Mouse (Mus musculus) left cerebral cortex, adult 2 months (tissue): Measurements from ENCODE around the gene Cdc42se1. TPM values are rescaled to one million over a fixed set of nuclear protein-coding genes. Genes with fewer than 3 reads are reported as not detected.
A peak's percentile ranks its signal among the peaks of the same experiment; 100 is the strongest.

ENCODE experiments used
- DNase-seq, 2 experiments: peaks; one replicate each; pipeline ENCODE4 v3.0.0; 2021 to 2022; ENCODE audit warnings: low spot score in 2 of 2, mixed read lengths in 1 of 2; ENCODE audit errors: extremely low spot score in 1 of 2
- H3K27ac ChIP-seq: fragments of 200-600 bp; 2 replicates; pipeline ENCODE4 v1.8.1; 2022
- H3K4me3 ChIP-seq: fragments of 200-600 bp; 2 replicates; pipeline ENCODE4 v1.8.1; 2022
- CTCF ChIP-seq: fragments of 200-600 bp; IDR thresholded peaks from 2 replicates; pipeline ENCODE4 v1.8.1; 2022; ENCODE audit warnings: antibody characterized with exemption, mild to moderate bottlenecking, moderate library complexity
- intact Hi-C: fragments of 180-260 bp; cut with DNase I; formaldehyde crosslinking; loops from one replicate; pipeline ENCODE4 v1.15.1; 2025
- long read RNA-seq, 2 experiments: library from polyadenylated mRNA; stranded (forward); transcript quantifications; one replicate each; pipeline ENCODE4 v2.0.0; 2021; ENCODE audit warnings: borderline mapping rate in 2 of 2
- total RNA-seq, 2 experiments: library from RNA; stranded (reverse); gene quantifications; 2 replicates each; pipeline ENCODE4 v1.2.3; 2021

The Cdc42se1 gene
- 10 to 100 TPM; 67.5 to 70.3 TPM for total RNA-seq
- long read RNA-seq, experiment 1, transcript Cdc42se1-201 (5 exons, 2,805 nt), result major isoform, 57 of 68 reads
- long read RNA-seq, experiment 1, partial matches to known transcripts, result 6 of 68 reads
- long read RNA-seq, experiment 1, other reads (novel, unspliced or antisense), result 5 of 68 reads
- long read RNA-seq, experiment 2, transcript Cdc42se1-201 (5 exons, 2,805 nt), result major isoform, 53 of 64 reads
- long read RNA-seq, experiment 2, partial matches to known transcripts, result 5 of 64 reads
- long read RNA-seq, experiment 2, other reads (novel, unspliced or antisense), result 5 of 64 reads

- intact Hi-C loops, result loop anchor here (1.0 to 5.0 kb wide), 3 partner anchors 11 to 204 kb away; partner anchors contain the start of genes Arnt and Gabpb2
- DNase-seq, result peak; percentile 88 to 89
- no peak for TF ChIP-seq CTCF
- Histone ChIP-seq H3K27ac (peak within 1 kb of the TSS; percentile 99), H3K4me3 (peak within 1 kb of the TSS; percentile 65)
Measured at GRCm38 (mm10) chr3:95228148-95228893, at the start of gene Cdc42se1. Gene Cdc42se1, plus strand, starts transcription at chr3:95228732.

GRCm38 (mm10) chr3:95178948-95179347, 49.6 kb upstream of the Cdc42se1 start:
- Histone ChIP-seq H3K27ac (no peak overlapping the region), H3K4me3 (no peak overlapping the region)
- no peak for TF ChIP-seq CTCF
- intact Hi-C loops, result no loop called here
- DNase-seq, result no peak

DNA sequence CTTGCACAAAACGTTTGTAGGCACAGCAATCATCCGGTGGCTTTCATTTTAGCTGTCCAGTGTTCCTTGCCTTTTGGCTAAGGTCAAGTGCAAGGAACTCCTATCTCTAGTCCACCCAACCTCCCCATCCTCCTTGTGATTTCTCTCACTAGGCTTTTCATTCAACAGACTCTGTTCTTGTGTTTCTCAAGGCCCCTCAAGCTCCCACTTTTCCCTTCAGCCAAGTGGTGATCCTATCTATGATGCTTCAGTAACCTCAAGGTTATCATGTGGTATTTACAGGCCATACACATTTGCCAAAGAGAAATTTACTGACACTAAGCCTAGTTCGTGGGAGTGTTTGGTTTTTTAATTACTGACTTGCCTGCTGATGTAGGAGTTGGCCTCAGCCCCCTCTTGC, 48.6 kb upstream of the Cdc42se1 start:
- intact Hi-C loops, result no loop called here
- Histone ChIP-seq H3K4me3 (no peak overlapping the region), H3K27ac (no peak overlapping the region)
- no peak for TF ChIP-seq CTCF
- no peak for DNase-seq

- no peak overlapping the region for H3K27ac ChIP-seq
- DNase-seq, result no peak
- no peak for TF ChIP-seq CTCF
- intact Hi-C loops, result loop anchor here (2.0 kb wide), 1 partner anchor 19 kb away; no protein-coding TSS in a partner anchor
- H3K4me3 ChIP-seq, result no peak overlapping the region
Measured at GRCm38 (mm10) chr3:95181841-95182240, 46.7 kb upstream of the Cdc42se1 start.

GRCm38 (mm10) chr3:95184796-95185577, 43.5 kb upstream of the Cdc42se1 start:
- H3K27ac ChIP-seq, result no peak overlapping the region
- intact Hi-C loops, result no loop called here
- no peak for DNase-seq
- TF ChIP-seq CTCF, result no peak
- no peak overlapping the region for H3K4me3 ChIP-seq

- no peak overlapping the region for H3K27ac ChIP-seq
- intact Hi-C loops, result no loop called here
- no peak for DNase-seq
- H3K4me3 ChIP-seq, result no peak overlapping the region
- no peak for TF ChIP-seq CTCF
Measured at GRCm38 (mm10) chr3:95186100-95186499, 42.4 kb upstream of the Cdc42se1 start.

DNA sequence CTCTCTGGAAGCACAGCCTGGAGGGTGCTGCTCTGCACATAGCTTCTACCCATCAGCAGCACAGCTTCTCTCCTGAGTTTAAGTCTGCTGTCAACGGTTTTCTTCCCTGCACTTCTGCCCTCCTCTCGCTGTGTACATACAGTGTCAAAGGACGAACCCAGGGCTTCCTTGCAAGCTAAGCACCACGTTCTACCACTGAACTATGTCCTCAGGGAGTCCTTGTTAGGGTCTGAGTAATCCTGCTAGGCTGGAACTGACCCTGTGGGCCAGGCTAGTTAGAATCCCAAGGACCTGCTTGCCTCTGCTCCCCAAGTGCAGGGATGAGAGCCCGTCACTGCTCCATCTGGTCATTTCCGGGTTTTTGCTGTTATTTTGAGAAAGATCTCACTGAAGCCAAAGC, 41.6 kb upstream of the Cdc42se1 start:
- TF ChIP-seq CTCF, result no peak
- intact Hi-C loops, result no loop called here
- H3K27ac ChIP-seq, result no peak overlapping the region
- no peak for DNase-seq
- no peak overlapping the region for H3K4me3 ChIP-seq

DNA sequence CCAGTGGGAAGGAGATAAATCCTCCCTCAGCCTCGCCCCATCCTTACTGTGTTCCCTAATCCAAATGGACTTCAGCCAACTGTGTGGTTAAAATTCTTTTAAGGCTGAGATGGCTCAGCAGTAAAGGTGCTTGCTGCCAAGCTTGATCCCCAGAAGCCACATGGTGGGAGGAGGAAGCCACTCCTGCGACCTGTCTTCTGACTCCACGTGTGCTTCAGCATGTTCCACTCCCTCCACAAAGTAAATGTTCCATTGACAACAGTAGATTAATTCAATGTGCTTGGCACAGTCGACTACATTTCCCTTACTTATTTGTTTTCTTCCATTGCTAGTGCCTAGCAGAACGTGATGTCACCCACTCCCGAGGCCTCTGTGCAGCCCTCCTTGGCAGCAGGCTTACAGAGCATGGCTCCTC, 33.8 kb upstream of the Cdc42se1 start:
- DNase-seq, result no peak
- Histone ChIP-seq H3K4me3 (no peak overlapping the region), H3K27ac (no peak overlapping the region)
- intact Hi-C loops, result no loop called here
- no peak for TF ChIP-seq CTCF

DNA sequence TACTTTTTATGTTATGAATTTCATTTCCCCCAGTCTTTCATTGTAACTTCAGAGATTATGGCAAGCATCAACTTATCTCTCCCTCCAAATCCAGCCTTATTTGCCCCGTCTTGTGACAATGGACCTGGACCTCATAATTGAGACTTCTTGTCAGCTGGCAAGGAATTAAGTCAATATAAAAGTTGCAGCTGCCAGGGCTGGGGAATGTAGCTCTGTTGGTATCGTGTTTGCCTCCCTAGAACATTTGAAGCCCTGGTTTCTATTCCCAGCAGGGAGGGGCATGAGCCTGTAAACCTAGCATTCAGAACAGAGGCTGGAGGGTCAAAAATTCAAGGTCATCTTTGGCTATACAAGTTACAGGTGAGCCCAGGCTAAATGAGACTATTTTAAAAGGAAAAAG, 32.8 kb upstream of the Cdc42se1 start:
- intact Hi-C loops, result no loop called here
- H3K27ac ChIP-seq, result no peak overlapping the region
- no peak for DNase-seq

GRCm38 (mm10) chr3:95199101-95199500, 29.4 kb upstream of the Cdc42se1 start:
- TF ChIP-seq CTCF, result no peak
- Histone ChIP-seq H3K4me3 (no peak overlapping the region), H3K27ac (no peak overlapping the region)
- DNase-seq, result no peak
- intact Hi-C loops, result no loop called here

More for the DNA sequence above, 32.8 kb upstream of the Cdc42se1 start:
- no peak overlapping the region for H3K4me3 ChIP-seq
- no peak for TF ChIP-seq CTCF

- intact Hi-C loops, result loop anchor here (2.0 kb wide), 1 partner anchor 17 kb away; no protein-coding TSS in a partner anchor
- H3K4me3 ChIP-seq, result no peak overlapping the region
- DNase-seq, result no peak
- TF ChIP-seq CTCF, result no peak
- no peak overlapping the region for H3K27ac ChIP-seq
Measured at GRCm38 (mm10) chr3:95200132-95200531, 28.4 kb upstream of the Cdc42se1 start.

DNA sequence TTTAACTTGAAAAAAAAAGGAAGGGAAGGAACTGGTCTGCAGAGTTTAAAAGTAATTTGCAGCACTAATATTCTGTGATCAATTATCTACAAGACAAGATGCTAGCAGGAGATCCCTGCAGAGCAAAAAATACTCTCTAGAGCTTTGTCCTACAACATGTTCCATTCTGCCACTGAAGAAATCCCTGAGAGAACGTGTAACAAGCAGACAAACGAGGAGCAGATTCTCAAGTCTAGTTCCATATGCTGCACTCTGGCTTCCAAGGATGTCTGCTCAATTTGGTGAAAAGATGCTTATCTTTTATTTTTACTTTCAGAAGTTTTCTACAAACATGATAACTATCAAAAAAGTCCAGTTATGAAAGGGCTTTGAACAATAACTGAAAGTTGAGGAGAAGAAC, 28.0 kb upstream of the Cdc42se1 start:
- intact Hi-C loops, result loop anchor here (2.0 kb wide), 1 partner anchor 18 kb away; no protein-coding TSS in a partner anchor
- no peak overlapping the region for H3K27ac ChIP-seq
- no peak for DNase-seq

More for the DNA sequence above, 28.0 kb upstream of the Cdc42se1 start:
- TF ChIP-seq CTCF, result no peak
- no peak overlapping the region for H3K4me3 ChIP-seq
